Mouse (Mus musculus) heart, adult 10 weeks (tissue): Measurements from ENCODE around the gene Rrp8. TPM values are rescaled to one million over a fixed set of nuclear protein-coding genes. Genes with fewer than 3 reads are reported as not detected.

ENCODE experiments used
- polyA plus RNA-seq: library from polyadenylated mRNA; stranded (reverse); fragments of 350-450 nt; fragmentation: Illumina TruSeq; extraction: RNeasy Lipid Tissue Mini Kit (QIAGEN cat#74804); gene quantifications from one replicate; pipeline ENCODE4 v1.2.3, GENCODE M21; 2014; ENCODE audit warnings: low read depth, low replicate concordance

Rrp8 gene
- 13.9 TPM for polyA plus RNA-seq

GRCm38 (mm10) chr7:105736911-105737521 is at the start of gene Rrp8:
Gene Rrp8 (minus strand): TSS chr7:105737385.

GRCm38 (mm10) chr7:105751491-105752433 is 14.6 kb upstream of the Rrp8 start, which contains the start of gene Tpp1:
Gene Tpp1 (minus strand): TSS chr7:105752235.

GRCm38 (mm10) chr7:105743926-105744590 is 6.9 kb upstream of the Rrp8 start, which contains the start of gene Taf10:
Gene Taf10 (minus strand): TSS chr7:105744361.

GRCm38 (mm10) chr7:105736264-105736901 is 802 bp downstream of the Rrp8 start, which contains the start of gene Ilk:
Gene Ilk (plus strand): TSS chr7:105736592.

Other genes starting within 250 kb of the Rrp8 start
- 166 TPM for gene Smpd1, start 183.0 kb downstream of the Rrp8 start, polyA plus RNA-seq
- 185 TPM for gene Apbb1, start 155.7 kb downstream of the Rrp8 start, polyA plus RNA-seq
- gene Hpx, start 137.2 kb downstream of the Rrp8 start, polyA plus RNA-seq, result 1.9 TPM
- gene Trim3, start 103.8 kb downstream of the Rrp8 start, polyA plus RNA-seq, result 32.2 TPM
- 70.9 TPM for gene Timm10b, start 97.3 kb downstream of the Rrp8 start, polyA plus RNA-seq
- gene Arfip2, start 97.0 kb downstream of the Rrp8 start, polyA plus RNA-seq, result 26.5 TPM
- gene Gm45799, start 96.8 kb downstream of the Rrp8 start, polyA plus RNA-seq, result 16.1 TPM
- gene Dnhd1, start 86.6 kb downstream of the Rrp8 start, polyA plus RNA-seq, result 0.86 TPM
- gene Ilk, start 793 bp downstream of the Rrp8 start, polyA plus RNA-seq, result 116 TPM
- 98.7 TPM for gene Taf10, start 7.0 kb upstream of the Rrp8 start, polyA plus RNA-seq
- 52.4 TPM for gene Tpp1, start 14.8 kb upstream of the Rrp8 start, polyA plus RNA-seq
- gene Dchs1, start 50.3 kb upstream of the Rrp8 start, polyA plus RNA-seq, result 5.0 TPM
- 105 TPM for gene Mrpl17, start 73.7 kb upstream of the Rrp8 start, polyA plus RNA-seq
- gene Gm4070, start 216.6 kb upstream of the Rrp8 start, polyA plus RNA-seq, result 13.8 TPM